Mouse (Mus musculus) CH12.LX (cell line): ENCODE data around the gene Adam15. TPM values are rescaled to one million over a fixed set of nuclear protein-coding genes. Genes with fewer than 3 reads are reported as not detected.

ENCODE experiments used
- DNase-seq: peaks from one replicate; pipeline ENCODE4 v3.0.0-alpha.2; 2013; ENCODE audit errors: extremely low read depth
- H3K27ac ChIP-seq: 2 replicates; pipeline ENCODE4 v1.5.1; 2012; ENCODE audit warnings: low read depth, mild to moderate bottlenecking, control low read depth, moderate library complexity; ENCODE audit not compliant: insufficient read depth
- H3K27me3 ChIP-seq: replicated peaks from 2 replicates; pipeline ENCODE3; 2012; ENCODE audit warnings: inconsistent platforms
- H3K36me3 ChIP-seq, 2 experiments: replicated peaks in 1 of 2; 2 replicates each; pipeline versions ENCODE3 to v1.6.1; 2012; ENCODE audit warnings: inconsistent platforms in 1 of 2, low read length in 1 of 2, mild to moderate bottlenecking in 1 of 2, mixed read lengths in 1 of 2, moderate library complexity in 1 of 2; ENCODE audit not compliant: control insufficient read depth in 1 of 2, insufficient read depth in 1 of 2
- H3K4me1 ChIP-seq, 2 experiments: 2 replicates each; pipeline ENCODE4 v1.6.1; 2012; ENCODE audit warnings: inconsistent platforms in 1 of 2, moderate library complexity in 1 of 2; ENCODE audit not compliant: insufficient read depth in 2 of 2, control insufficient read depth in 1 of 2
- H3K4me2 ChIP-seq: 2 replicates; pipeline ENCODE4 v1.6.1; 2012; ENCODE audit warnings: low read depth, mild to moderate bottlenecking, control low read depth; ENCODE audit not compliant: poor library complexity, insufficient read depth, severe bottlenecking
- H3K4me3 ChIP-seq, 3 experiments: fragments of 150-350 bp in 1 of 3; sonication (generic) in 1 of 3; replicated peaks in 1 of 3; 2 replicates each; pipeline versions ENCODE3 to v1.5.1; 2011 to 2012; ENCODE audit warnings: low read depth in 2 of 3, low read length in 2 of 3, mild to moderate bottlenecking in 2 of 3, moderate library complexity in 2 of 3, control low read depth in 1 of 3, improper control_type of control experiment in 1 of 3, inconsistent platforms in 1 of 3, mixed read lengths in 1 of 3; ENCODE audit not compliant: poor library complexity in 1 of 3
- H3K79me2 ChIP-seq: replicated peaks from 2 replicates; pipeline ENCODE4 v1.6.1; 2012; ENCODE audit warnings: mild to moderate bottlenecking, moderate library complexity; ENCODE audit not compliant: control insufficient read depth, poor library complexity, insufficient read depth, severe bottlenecking; ENCODE audit errors: extremely low read depth
- H3K9ac ChIP-seq: 2 replicates; pipeline ENCODE4 v1.6.1; 2012; ENCODE audit warnings: low read depth, mild to moderate bottlenecking, control low read depth, moderate library complexity; ENCODE audit not compliant: insufficient read depth
- H3K9me3 ChIP-seq: replicated peaks from 2 replicates; pipeline ENCODE3; 2012; ENCODE audit warnings: low read length, inconsistent platforms, mixed read lengths
- BHLHE40 ChIP-seq: IDR thresholded peaks from 2 replicates; pipeline ENCODE4 v1.6.1; 2011; ENCODE audit warnings: mild to moderate bottlenecking, low read depth, low read length, improper control_type of control experiment
- CHD1 ChIP-seq: IDR thresholded peaks from 2 replicates; pipeline ENCODE4 v1.6.1; 2012; ENCODE audit warnings: low read depth, low read length, improper control_type of control experiment, inconsistent platforms
- E2F4 ChIP-seq: IDR thresholded peaks from 2 replicates; pipeline ENCODE4 v1.6.1; 2011; ENCODE audit warnings: low read depth, low read length, improper control_type of control experiment; ENCODE audit not compliant: insufficient replicate concordance
- ELF1 ChIP-seq: IDR thresholded peaks from 2 replicates; pipeline ENCODE4 v1.6.1; 2014; ENCODE audit warnings: low read depth, mild to moderate bottlenecking, inconsistent platforms, low read length, improper control_type of control experiment
- ETS1 ChIP-seq: conservative IDR thresholded peaks from 2 replicates; pipeline ENCODE4 v1.6.1; 2012; ENCODE audit warnings: low read depth, mild to moderate bottlenecking, inconsistent platforms, low read length, improper control_type of control experiment, moderate library complexity
- GABPA ChIP-seq: IDR thresholded peaks from 2 replicates; pipeline ENCODE4 v1.6.1; 2012; ENCODE audit warnings: low read depth, low read length, improper control_type of control experiment, inconsistent platforms; ENCODE audit not compliant: insufficient replicate concordance
- IRF4 ChIP-seq: IDR thresholded peaks from 2 replicates; pipeline ENCODE4 v1.6.1; 2014; ENCODE audit warnings: low read depth, mild to moderate bottlenecking, inconsistent platforms, low read length, improper control_type of control experiment
- JUND ChIP-seq: conservative IDR thresholded peaks from 2 replicates; pipeline ENCODE4 v1.6.1; 2011; ENCODE audit warnings: low read depth, low read length, improper control_type of control experiment
- KAT2A ChIP-seq: IDR thresholded peaks from 2 replicates; pipeline ENCODE4 v1.6.1; 2012; ENCODE audit warnings: low read length, improper control_type of control experiment, inconsistent platforms; ENCODE audit not compliant: insufficient replicate concordance
- MAFK ChIP-seq: IDR thresholded peaks from 2 replicates; pipeline ENCODE4 v1.6.1; 2011; ENCODE audit warnings: low read length, improper control_type of control experiment; ENCODE audit not compliant: insufficient replicate concordance
- MAX ChIP-seq: IDR thresholded peaks from 2 replicates; pipeline ENCODE4 v1.6.1; 2011; ENCODE audit warnings: low read length, improper control_type of control experiment
- NELFE ChIP-seq: IDR thresholded peaks from 2 replicates; pipeline ENCODE4 v1.6.1; 2011; ENCODE audit warnings: low read depth, low read length, improper control_type of control experiment
- NRF1 ChIP-seq: IDR thresholded peaks from 2 replicates; pipeline ENCODE4 v1.6.1; 2014; ENCODE audit warnings: low read depth, mild to moderate bottlenecking, inconsistent platforms, low read length, improper control_type of control experiment, moderate library complexity
- PAX5 ChIP-seq: IDR thresholded peaks from 2 replicates; pipeline ENCODE4 v1.6.1; 2012; ENCODE audit warnings: low read length, inconsistent platforms, mixed read lengths
- POLR2AphosphoS2 ChIP-seq: IDR thresholded peaks from 2 replicates; pipeline ENCODE4 v1.6.1; 2011; ENCODE audit warnings: low read depth, low read length, improper control_type of control experiment
- RAD21 ChIP-seq: IDR thresholded peaks from 2 replicates; pipeline ENCODE4 v1.6.1; 2011; ENCODE audit warnings: low read depth, mild to moderate bottlenecking, low read length, improper control_type of control experiment, moderate library complexity
- RCOR1 ChIP-seq: conservative IDR thresholded peaks from 2 replicates; pipeline ENCODE4 v1.6.1; 2012; ENCODE audit warnings: low read depth, mild to moderate bottlenecking, inconsistent platforms, low read length, improper control_type of control experiment
- SIN3A ChIP-seq: IDR thresholded peaks from 2 replicates; pipeline ENCODE4 v1.6.1; 2012; ENCODE audit warnings: low read length, improper control_type of control experiment, inconsistent platforms
- SMC3 ChIP-seq: IDR thresholded peaks from 2 replicates; pipeline ENCODE4 v1.6.1; 2011; ENCODE audit warnings: low read depth, low read length, improper control_type of control experiment
- TBP ChIP-seq: conservative IDR thresholded peaks from 2 replicates; pipeline ENCODE4 v1.6.1; 2011; ENCODE audit warnings: low read depth, low read length, improper control_type of control experiment
- UBTF ChIP-seq: IDR thresholded peaks from 2 replicates; pipeline ENCODE4 v1.6.1; 2012; ENCODE audit warnings: low read depth, mild to moderate bottlenecking, inconsistent platforms, low read length, improper control_type of control experiment, moderate library complexity
- USF1 ChIP-seq: IDR thresholded peaks from 2 replicates; pipeline ENCODE4 v1.6.1; 2014; ENCODE audit warnings: low read depth, mild to moderate bottlenecking, inconsistent platforms, low read length, improper control_type of control experiment
- USF2 ChIP-seq: conservative IDR thresholded peaks from 2 replicates; pipeline ENCODE4 v1.6.1; 2011; ENCODE audit warnings: low read depth, low read length, improper control_type of control experiment
- ZC3H11A ChIP-seq: IDR thresholded peaks from 2 replicates; pipeline ENCODE4 v1.6.1; 2012; ENCODE audit warnings: low read depth, mild to moderate bottlenecking, inconsistent platforms, low read length, improper control_type of control experiment
- ZMIZ1 ChIP-seq: IDR thresholded peaks from 2 replicates; pipeline ENCODE4 v1.6.1; 2012; ENCODE audit warnings: low read depth, mild to moderate bottlenecking, inconsistent platforms, low read length, improper control_type of control experiment
- ZNF384 ChIP-seq: IDR thresholded peaks from 2 replicates; pipeline ENCODE4 v1.6.1; 2012; ENCODE audit warnings: low read depth, low read length, improper control_type of control experiment, inconsistent platforms
- dilution Hi-C: fragments of 300-500 bp; cut with MboI; formaldehyde crosslinking; loops from 2 replicates; pipeline ENCODE4 v1.14.3; 2020; ENCODE audit warnings: low sequenced_read_pairs; ENCODE audit not compliant: extremely low pct_unique_long_range_greater_than_20kb, extremely low pct_ligation_motif_present
- in situ Hi-C: fragments of 300-500 bp; cut with MboI; formaldehyde crosslinking; loops from 3 replicates; pipeline ENCODE4 v1.14.3; 2019; ENCODE audit warnings: low sequenced_read_pairs, low pct_ligation_motif_present, low pct_unique_long_range_greater_than_20kb, mixed read lengths
- polyA plus RNA-seq: library from polyadenylated mRNA; unstranded; fragments of >175 nt; gene quantifications from 2 replicates; pipeline ENCODE4 v1.2.1, GENCODE M21; 2012; ENCODE audit warnings: low read depth; ENCODE audit not compliant: insufficient read length
- total RNA-seq, 2 experiments: library from RNA; depleted of rRNA; stranded (reverse); fragments of 300-350 nt in 1 of 2; fragments of >200 nt in 1 of 2; gene quantifications; 2 replicates each; pipeline ENCODE4 v1.2.3; 2012 to 2014

Gene Adam15
- total and polyA plus RNA-seq, 3 experiments, result 5.8 to 39.1 (median 26.5) TPM

- no peak overlapping the region for H3K4me3 ChIP-seq
- TF ChIP-seq PAX5, result no peak
- TF ChIP-seq ZC3H11A, result no peak
- TF ChIP-seq E2F4, result no peak
- no peak for TF ChIP-seq NELFE
- peak; percentile 83 for TF ChIP-seq BHLHE40
- TF ChIP-seq CHD1, result no peak
- no peak for TF ChIP-seq MAX
- TF ChIP-seq TBP, result no peak
- TF ChIP-seq GABPA, result no peak
- no peak for TF ChIP-seq ETS1
- TF ChIP-seq NRF1, result no peak
- TF ChIP-seq ELF1, result no peak
- TF ChIP-seq USF2, result peak; percentile 22; the same call in 1 of the 2 replicates
- TF ChIP-seq IRF4, result no peak
- TF ChIP-seq SMC3, result no peak
- TF ChIP-seq UBTF, result no peak
- TF ChIP-seq USF1, result peak; percentile 61
- no peak for TF ChIP-seq ZMIZ1
- no peak for TF ChIP-seq RCOR1
- no peak for TF ChIP-seq RAD21
- TF ChIP-seq POLR2AphosphoS2, result no peak
- no peak for TF ChIP-seq JUND
- TF ChIP-seq KAT2A, result no peak
- no peak for TF ChIP-seq MAFK
- TF ChIP-seq ZNF384, result no peak
- TF ChIP-seq SIN3A, result no peak
- H3K27me3 ChIP-seq, result peaks cover 83% of the 10 kb centered on the region
Measured at GRCm38 (mm10) chr3:89320581-89321182, 29.1 kb downstream of the Adam15 start.

More at GRCm38 (mm10) chr3:89320581-89321182, 29.1 kb downstream of the Adam15 start:
- dilution Hi-C loops, result no loop called here
- Histone ChIP-seq H3K4me1 (peaks cover 30 to 53% of the 10 kb centered on the region in 2 experiments), H3K27ac (no peak overlapping the region), H3K79me2 (no peaks in the 10 kb centered on the region), H3K4me2 (peak overlapping the region; percentile 88), H3K36me3 (no peaks in the 10 kb centered on the region), H3K9me3 (peaks cover 3% of the 10 kb centered on the region), H3K9ac (no peak overlapping the region)
- DNase-seq, result no peak
- in situ Hi-C loops, result no loop called here
